In genomic region chr1:60758226-60758625, GRCm38 (mm10) we compare ENCODE assay signal across 29 mouse cellular contexts. TPM values are rescaled to one million over a fixed set of nuclear protein-coding genes. Genes with fewer than 3 reads are reported as not detected.
DNase-seq lines count a peak whose midpoint lies in the region; ATAC-seq lines count a peak whose summit lies in the region.
"Had no signal": no experiment of that assay in that cellular context is flagged by ENCODE, and none has a peak within 500 bp of the region (broad histone marks: within the 10 kb centered on the region; RNA-seq: fewer than 3 reads in every experiment).

No protein-coding gene starts in this region.

- no peak overlapping the region for H3K4me2 ChIP-seq in heart, embryonic 16.5 days (ENCODE audit: low read depth, low read length)
- H3K4me2 ChIP-seq: embryonic facial prominence, embryonic 13.5 days; forebrain, embryonic 12.5 days; hindbrain, embryonic 15.5 days; limb, embryonic 15.5 days; liver, embryonic 15.5 days; lung, embryonic 15.5 days; stomach, embryonic 15.5 days had no signal

- no peak overlapping the region for H3K4me3 ChIP-seq in heart, embryonic 16.5 days (ENCODE audit: low read length)
- no peak overlapping the region for H3K4me3 ChIP-seq in heart, embryonic 10.5 days
- H3K4me3 ChIP-seq: embryonic facial prominence, embryonic 13.5 days; erythroblast, embryonic 14.5 days; forebrain, embryonic 12.5 days; hindbrain, embryonic 15.5 days; limb, embryonic 15.5 days; liver, embryonic 15.5 days; lung, embryonic 15.5 days; midbrain, embryonic 10.5 days; stomach, embryonic 15.5 days had no signal

- WGBS in heart, embryonic 16.5 days = 73% methylated on average over 1 of the region's 1 CpGs
- 83% methylated on average over 1 of the region's 1 CpGs for WGBS in heart, embryonic 10.5 days

- no peaks in the 10 kb centered on the region for H3K9me3 ChIP-seq in heart, embryonic 16.5 days (replicated peaks; ENCODE audit: control insufficient read depth, low read length)
- no peaks in the 10 kb centered on the region for H3K9me3 ChIP-seq in heart, embryonic 10.5 days
- H3K9me3 ChIP-seq: embryonic facial prominence, embryonic 13.5 days; forebrain, embryonic 12.5 days; G1E; hindbrain, embryonic 15.5 days; limb, embryonic 15.5 days; liver, embryonic 15.5 days; lung, embryonic 15.5 days; midbrain, embryonic 10.5 days; stomach, embryonic 15.5 days had no signal

- no peak for DNase-seq in heart, embryonic 10.5 days (ENCODE audit: low spot score)
- DNase-seq in induced T-regulatory cell, adult 2 months (ENCODE audit: low read depth) = peak; percentile 89
- DNase-seq in thymus, postnatal 36 days = peak; percentile 46 to 50
- no peak for DNase-seq in heart, adult 18-20 months
- no peak for DNase-seq in urinary bladder, postnatal 10 days (ENCODE audit: low spot score)
- DNase-seq in kidney, adult 11 months = no peak
- DNase-seq: adrenal gland, postnatal 10 days; cerebellum, adult 18-20 months; cerebellum, postnatal 25 days; embryo, embryonic 11 days; kidney, postnatal 25 days; left cerebral cortex, postnatal 4 days; right cerebral cortex, postnatal 14 days had no signal

- no peak overlapping the region for H3K9ac ChIP-seq in heart, embryonic 16.5 days (ENCODE audit: low read length)
- H3K9ac ChIP-seq: embryonic facial prominence, embryonic 13.5 days; forebrain, embryonic 12.5 days; hindbrain, embryonic 15.5 days; limb, embryonic 15.5 days; liver, embryonic 15.5 days; lung, embryonic 15.5 days; stomach, embryonic 15.5 days had no signal

- no peaks in the 10 kb centered on the region for H3K4me1 ChIP-seq in heart, embryonic 16.5 days (ENCODE audit: control insufficient read depth, insufficient read depth, low read length)
- no peaks in the 10 kb centered on the region for H3K4me1 ChIP-seq in heart, embryonic 10.5 days
- H3K4me1 ChIP-seq: forebrain, embryonic 12.5 days; hindbrain, embryonic 15.5 days; limb, embryonic 15.5 days; liver, embryonic 15.5 days; lung, embryonic 15.5 days; midbrain, embryonic 10.5 days; stomach, embryonic 15.5 days had no signal

- H3K27ac ChIP-seq in heart, embryonic 16.5 days (ENCODE audit: low read length) = 0 out of 2 replicates have a peak overlapping the region, but pooled peaks have one; percentile 16
- no peak overlapping the region for H3K27ac ChIP-seq in heart, embryonic 10.5 days
- H3K27ac ChIP-seq: embryonic facial prominence, embryonic 13.5 days; forebrain, embryonic 12.5 days; hindbrain, embryonic 15.5 days; limb, embryonic 15.5 days; liver, embryonic 15.5 days; lung, embryonic 15.5 days; macrophage; midbrain, embryonic 10.5 days; stomach, embryonic 15.5 days had no signal

- no peaks in the 10 kb centered on the region for H3K27me3 ChIP-seq in heart, embryonic 16.5 days (ENCODE audit: control insufficient read depth, insufficient read depth, low read length)
- no peaks in the 10 kb centered on the region for H3K27me3 ChIP-seq in heart, embryonic 10.5 days (ENCODE audit: insufficient read depth, poor library complexity, severe bottlenecking)
- H3K27me3 ChIP-seq: CH12.LX; embryonic facial prominence, embryonic 13.5 days; forebrain, embryonic 12.5 days; hindbrain, embryonic 15.5 days; limb, embryonic 15.5 days; liver, embryonic 15.5 days; lung, embryonic 15.5 days; stomach, embryonic 15.5 days had no signal

- no peak for ATAC-seq in heart, embryonic 16.5 days (replicated peaks; ENCODE audit: extremely low read depth, insufficient read depth, low FRiP score)
- ATAC-seq in neutrophil, adult 5-6 weeks (ENCODE audit: extremely low read depth, insufficient number of reproducible peaks, low FRiP score, poor library complexity, severe bottlenecking) = peak; percentile 33; the same call in 1 of the 2 replicates
- ATAC-seq: intestine, embryonic 16.5 days; midbrain, embryonic 16.5 days had no signal

- H3K36me3 ChIP-seq in heart, embryonic 16.5 days (ENCODE audit: control insufficient read depth, insufficient read depth) = no peaks in the 10 kb centered on the region
- no peaks in the 10 kb centered on the region for H3K36me3 ChIP-seq in heart, embryonic 10.5 days
- H3K36me3 ChIP-seq: embryonic facial prominence, embryonic 13.5 days; forebrain, embryonic 12.5 days; G1E; hindbrain, embryonic 15.5 days; limb, embryonic 15.5 days; liver, embryonic 15.5 days; lung, embryonic 15.5 days; midbrain, embryonic 10.5 days; stomach, embryonic 15.5 days had no signal

RNA-seq across cellular contexts. Expression of gene Cd28, which starts 41.6 kb away (rescaled TPM):
- polyA plus RNA-seq in heart, embryonic 16.5 days (2015; fragmentation: Nextera tagmentation; extraction: Ambion mirVana) = 0.81 and 3.7 TPM in 2 replicates
- polyA plus RNA-seq in heart, embryonic 10.5 days (2016; fragmentation: Nextera tagmentation; extraction: Ambion mirVana) = 0.16 TPM in 2 replicates
- total RNA-seq in neutrophil, adult 5-6 weeks (2017) = 13.5 and 15.8 TPM in 2 replicates
- 10 to 100 TPM; 11.9 to 13.4 TPM for total RNA-seq in heart, adult 18-20 months (2021)
- polyA plus RNA-seq: G1E had no signal

Comparison
In these comparisons a context has a peak if more than half of its experiments do, and no peak if none do; other contexts are left out.
1. DNase-seq: peak in induced T-regulatory cell, adult 2 months (single experiment) and thymus, postnatal 36 days (2 of 2); none in heart, embryonic 10.5 days (single experiment), heart, adult 18-20 months (0 of 2), urinary bladder, postnatal 10 days (single experiment) and kidney, adult 11 months (single experiment).